Mouse (Mus musculus): ENCODE measurements at regions not wholly inside any gene's neighbourhood (a gene's known extent, or its start where the extent isn't known, plus 50 kb on each side); places are given as distances from the start of the nearest gene placed in this dataset.

DNA sequence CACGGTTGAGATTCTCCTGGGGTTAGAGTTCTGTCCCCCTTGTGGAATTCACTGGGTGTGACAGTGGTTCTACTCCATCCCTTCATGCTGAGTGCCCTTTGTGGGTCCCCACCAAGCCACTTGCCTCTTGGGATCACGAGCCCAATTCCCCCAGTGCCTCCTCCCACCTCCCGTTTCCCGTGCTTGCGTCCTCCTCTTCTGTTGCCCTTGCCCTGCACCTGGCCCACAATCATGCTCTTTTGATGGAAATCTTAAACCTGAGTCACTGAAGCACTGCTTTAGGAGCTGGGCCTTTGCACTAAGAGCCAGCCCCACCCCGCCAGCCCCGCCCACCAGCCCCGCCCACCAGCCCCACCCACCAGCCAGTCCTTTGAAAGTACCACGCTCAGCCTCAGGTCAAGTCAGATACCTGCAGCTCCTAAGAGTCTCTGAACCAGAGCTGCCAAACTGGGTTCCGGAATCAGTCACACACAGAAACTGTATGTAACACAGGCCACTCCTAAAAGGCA lies 79.8 kb upstream of the Sertad2 start:
- no peak for DNase-seq

DNA sequence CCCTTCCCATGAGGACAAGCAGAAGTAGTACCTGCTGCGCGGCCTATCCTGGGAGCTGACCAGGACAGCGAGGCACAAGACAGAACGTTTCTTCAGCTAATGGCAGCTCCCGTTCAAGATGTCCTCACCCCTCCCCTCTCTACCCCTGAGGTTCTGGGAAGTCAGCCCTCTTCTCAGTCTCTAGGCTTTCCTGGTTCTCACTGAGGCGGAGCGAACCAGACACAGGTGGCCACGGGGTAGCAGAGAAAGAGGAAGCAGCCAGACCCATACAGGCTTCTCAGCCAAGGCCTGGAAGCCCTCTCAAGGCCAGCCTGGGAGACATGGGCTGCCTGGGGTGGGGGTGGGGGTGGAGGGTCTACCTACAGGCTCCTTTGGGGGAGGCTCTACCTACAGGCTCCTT lies 78.5 kb upstream of the Sertad2 start:
- no peak for DNase-seq

DNA sequence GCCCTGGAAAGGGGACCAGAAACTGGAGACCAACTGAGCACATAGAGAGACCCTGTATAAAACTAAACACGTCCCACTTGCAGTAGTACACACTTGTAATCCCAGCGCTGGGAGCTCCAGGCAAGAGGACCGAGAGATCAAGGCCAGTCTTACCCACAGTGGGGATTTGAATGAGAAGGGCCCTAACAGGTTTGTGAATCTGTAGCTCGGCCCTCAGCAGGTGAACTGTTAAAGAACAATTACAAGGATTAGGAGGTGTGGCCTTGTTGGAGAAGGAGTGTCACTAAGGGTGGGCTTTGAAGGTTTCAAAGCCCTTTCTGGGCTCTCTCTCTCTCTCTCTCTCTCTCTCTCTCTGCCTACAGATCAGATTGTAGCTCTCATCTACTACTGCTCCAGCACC lies 76.5 kb upstream of the Sertad2 start:
- no peak for DNase-seq

DNA sequence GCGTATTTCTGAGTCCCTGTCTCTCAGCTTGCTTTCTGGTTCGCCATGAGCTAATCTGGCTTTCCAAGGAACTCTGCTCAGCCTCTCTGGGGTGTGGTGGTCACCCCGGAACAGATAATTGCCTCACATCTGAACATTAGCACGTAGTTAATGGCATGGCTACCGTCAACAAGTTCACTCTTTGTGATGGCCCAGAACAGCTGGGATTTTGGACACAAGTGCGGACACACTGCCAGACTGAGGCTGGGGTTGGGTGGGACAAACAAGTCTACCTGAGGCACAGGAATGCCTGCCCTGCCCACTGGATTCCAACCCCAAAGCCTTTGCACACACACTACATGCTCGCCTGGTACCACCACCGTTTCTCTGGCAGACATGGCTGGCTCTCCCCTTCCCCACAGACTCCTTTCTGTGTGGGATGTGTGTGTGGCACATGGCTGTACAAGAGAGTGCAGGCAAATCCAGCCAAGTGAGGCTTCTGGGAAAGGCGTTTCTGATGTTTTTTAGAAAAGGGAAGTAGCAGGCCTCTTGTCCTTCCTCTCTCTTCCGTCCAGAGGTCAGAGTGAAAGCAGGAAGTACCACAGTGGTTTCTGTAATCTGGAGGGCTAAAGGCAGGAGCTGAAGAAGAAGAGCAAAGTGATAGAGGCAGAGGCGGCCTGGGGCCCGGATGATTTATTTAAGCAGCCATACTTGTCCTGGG lies 74.6 kb upstream of the Sertad2 start:
- no peak for DNase-seq

DNA sequence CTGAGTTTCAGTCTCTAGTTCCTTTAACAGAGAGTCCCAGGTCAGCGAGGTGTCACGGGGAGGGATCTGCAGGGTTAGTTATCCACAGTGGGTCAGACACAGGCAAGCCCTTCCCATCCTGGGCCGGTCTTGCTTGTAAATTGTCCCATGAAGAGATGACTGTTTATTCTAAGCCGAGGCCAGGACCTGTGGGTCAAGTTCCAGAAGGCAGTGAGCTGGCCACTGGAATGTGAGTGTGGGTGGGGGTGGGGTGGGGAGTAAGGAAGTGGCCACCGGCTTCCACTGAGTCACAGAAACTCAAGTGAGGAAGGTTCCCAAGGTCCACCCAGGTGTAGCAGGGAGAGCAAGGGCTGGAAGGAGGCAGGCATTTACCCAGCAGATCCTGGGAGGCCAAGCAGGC lies 73.7 kb upstream of the Sertad2 start:
- no peak for DNase-seq

DNA sequence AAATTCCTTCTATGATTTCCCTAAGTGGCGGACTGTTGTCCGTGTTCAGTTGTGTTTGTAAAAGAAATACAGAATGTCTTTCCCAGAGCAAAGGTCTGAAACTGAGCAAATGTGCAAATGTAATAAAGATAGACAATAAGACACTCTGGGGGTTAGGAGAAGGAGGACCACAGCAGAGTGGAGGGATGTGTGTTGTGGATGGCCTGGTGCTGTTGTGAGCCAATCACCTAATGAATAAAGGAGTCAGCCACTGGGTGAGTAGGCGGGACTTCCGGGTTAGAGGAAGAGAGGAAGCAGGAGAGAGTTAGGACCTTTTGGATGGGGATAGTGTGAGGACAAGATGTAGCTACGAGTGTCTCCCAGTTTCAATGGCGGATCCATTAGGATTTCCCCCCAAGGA lies 72.7 kb upstream of the Sertad2 start:
- DNase-seq, result no peak

DNA sequence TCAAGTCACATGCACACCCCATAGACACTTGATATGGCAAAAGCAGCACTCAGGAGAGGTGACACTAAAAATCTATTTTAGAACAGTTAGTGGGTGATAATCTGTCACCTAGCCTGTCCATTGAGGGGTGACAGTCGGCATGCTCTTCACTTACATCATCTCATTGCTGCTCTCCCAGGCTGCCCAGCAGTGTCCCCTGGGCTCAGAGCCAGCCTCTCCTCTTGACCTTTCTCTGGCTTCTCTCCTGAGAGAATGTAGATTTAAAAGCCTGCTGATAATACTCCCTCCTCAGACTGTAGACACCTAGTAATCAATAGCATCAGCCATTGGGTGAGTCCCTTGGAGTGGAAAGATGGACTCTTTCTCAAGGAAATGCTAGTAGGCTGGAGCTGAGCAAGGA lies 70.7 kb upstream of the Sertad2 start:
- no peak for DNase-seq

DNA sequence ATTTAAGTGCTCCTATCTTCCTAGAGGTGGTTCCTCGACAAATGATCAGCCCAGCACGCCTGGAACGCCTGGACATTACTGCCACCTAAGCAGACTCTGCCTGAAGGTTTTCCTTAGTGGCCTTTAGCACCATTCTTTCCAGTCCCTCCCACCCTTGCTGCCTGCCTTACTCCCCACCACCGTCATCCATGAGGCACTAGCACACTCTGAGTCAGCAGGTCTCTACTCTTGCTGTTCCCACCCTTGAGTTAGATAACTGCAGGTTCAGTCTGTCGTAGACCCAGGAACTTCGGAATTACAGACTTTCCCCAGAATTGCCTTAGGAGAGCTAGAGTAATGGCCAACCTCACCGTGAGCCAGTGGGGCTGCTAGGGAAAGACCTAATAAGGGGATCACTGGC lies 67.4 kb upstream of the Sertad2 start:
- DNase-seq, result no peak

DNA sequence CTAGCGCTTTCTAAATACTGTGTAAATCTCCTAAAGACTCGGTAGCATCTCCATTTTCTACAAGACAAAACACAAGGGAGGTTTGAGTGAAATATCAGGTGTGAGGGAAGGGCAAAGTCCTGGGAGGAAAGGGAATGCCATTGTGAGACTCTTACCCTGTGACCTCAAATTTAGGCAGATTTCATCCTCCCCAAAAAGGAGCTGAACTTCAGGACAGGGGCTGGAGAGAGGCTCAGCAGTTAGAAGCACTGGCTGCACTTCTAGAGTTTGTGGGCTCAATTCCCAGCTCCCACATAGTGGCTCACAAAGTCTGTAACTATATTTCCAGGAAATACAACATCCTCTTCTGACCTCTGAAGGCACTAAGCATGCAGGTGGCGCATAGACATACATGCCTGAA lies 66.6 kb upstream of the Sertad2 start:
- DNase-seq, result no peak

DNA sequence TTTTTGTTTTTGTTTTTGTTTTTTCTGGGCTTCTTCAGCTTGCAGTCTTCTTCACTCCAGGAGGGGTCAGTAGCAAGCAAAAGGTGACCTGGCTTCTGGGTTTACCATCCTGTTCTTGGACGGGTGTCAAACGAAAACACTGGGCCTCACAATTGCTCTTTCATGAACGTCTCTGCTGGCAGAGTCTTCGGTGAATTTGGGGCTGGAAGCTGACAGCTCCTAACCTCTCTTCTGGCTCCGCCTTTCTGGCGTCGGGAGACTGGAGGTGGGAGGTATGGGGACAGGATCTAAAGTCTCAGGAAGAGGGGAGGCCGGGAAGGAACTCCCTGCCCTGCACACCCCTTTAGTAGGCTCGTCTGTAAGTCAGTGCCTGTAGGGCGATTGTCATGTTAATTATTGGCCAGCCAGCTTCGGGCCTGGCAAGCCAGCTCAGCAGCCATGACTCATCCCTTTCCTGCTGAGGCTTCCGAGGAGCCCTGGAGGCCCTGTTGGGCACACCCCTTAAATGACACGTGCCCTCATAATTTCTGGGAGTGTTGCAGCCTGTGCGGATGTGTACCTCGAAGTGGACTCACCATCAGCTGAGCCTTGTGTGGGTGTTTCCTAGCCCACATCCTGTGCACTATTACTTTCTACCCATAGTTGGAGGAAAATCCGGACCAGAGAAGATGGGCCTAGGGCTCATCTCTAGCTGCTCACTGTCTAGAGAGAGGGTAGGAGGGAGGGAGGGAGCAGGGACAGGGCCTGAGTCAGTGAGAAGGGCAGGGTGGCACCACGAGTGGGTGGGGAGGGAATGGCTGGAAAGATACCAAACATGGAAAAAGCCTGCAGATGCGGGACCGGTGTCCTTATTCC lies 65.6 kb upstream of the Sertad2 start:
- no peak for DNase-seq

DNA sequence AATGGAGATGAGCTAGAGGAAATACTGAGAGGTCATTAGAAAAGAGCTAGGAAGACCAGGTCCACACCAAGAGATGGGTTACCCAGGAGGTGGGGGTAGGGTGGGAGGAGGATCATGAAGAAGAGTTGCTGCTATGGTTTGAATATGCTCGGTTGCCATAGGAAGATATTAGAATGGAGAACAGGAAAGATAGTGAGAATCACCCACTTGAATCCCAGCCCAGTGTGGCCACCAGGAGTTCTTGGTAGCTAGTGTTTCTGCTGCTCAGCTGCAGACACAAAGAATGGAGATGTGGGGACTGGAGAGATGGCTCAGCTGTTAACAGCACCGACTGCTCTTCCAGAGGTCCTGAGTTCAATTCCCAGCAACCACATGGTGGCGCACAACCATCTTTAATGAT lies 62.4 kb upstream of the Sertad2 start:
- DNase-seq, result no peak

DNA sequence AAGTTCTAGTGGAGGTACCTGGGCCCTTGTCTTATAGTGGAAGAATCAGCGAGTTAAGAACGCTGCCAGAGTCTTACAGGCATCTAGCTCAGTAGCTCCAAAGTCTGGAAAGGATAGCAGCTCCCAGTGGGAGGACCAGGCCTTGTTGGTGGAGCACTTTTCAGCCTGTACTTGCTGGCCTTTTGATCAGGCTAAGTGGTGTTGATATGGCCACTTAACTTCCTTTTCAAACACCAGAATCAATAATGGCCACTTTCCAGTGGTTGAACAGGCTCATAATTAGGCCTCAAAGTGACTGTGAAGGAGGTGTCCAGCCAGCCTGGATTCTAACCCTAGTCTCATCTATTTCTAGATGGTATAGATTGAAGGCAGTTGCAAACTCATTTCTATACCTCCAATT lies 57.7 kb upstream of the Sertad2 start:
- DNase-seq, result no peak
